Mouse (Mus musculus): ENCODE results near the gene Iqgap3. TPM values are rescaled to one million over a fixed set of nuclear protein-coding genes. Genes with fewer than 3 reads are reported as not detected.
A peak's percentile ranks its signal among the peaks of the same experiment; 100 is the strongest.

Iqgap3 gene
- polyA plus RNA-seq, 1 experiment from 2014 or later = 20.9 TPM

DNA sequence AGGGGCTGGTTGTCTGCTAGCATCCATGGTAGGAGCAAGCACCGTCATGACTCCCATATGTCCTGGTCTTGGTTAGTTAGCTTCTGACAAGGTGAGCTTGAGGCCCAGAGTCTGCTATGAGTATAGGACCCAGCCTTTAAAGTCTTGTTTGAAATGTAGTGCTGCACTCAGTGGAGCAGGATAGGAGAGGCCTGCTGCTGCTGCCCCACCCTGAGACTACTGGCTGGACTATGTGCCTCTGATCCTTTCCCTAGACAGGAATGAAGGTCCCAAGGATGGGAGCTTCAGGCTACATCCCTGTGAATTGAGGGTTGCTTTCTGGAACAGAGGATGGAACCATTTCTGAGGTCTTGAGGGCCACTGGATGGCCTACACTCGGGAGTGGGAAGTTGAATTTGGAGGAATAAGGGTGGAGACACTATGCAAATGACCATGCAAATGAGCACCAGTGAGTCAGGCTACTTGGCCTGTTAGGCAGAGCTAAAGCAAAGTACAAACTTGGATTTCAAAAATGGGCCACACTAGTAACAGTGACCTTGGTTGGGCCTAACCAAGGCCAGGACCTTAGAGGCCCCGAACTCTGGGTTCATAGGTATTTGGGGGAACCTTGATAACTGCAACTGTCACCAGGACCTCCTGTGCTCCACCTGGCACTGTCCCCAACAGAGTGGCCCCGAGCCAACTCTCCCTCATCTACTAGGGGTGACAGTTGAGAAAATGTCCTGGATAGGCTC is 67.2 kb downstream of the Iqgap3 start:
- H3K4me1 ChIP-seq (ENCODE audit: control insufficient read depth, insufficient read depth, low read length) = peaks cover 61% of the 10 kb centered on the region
- no peak overlapping the region for H3K4me2 ChIP-seq (replicated peaks; ENCODE audit: low read depth, low read length)
- WGBS = 55% methylated on average over 4 of the region's 4 CpGs
- H3K27ac ChIP-seq (ENCODE audit: low read depth, low read length) = peak overlapping the region; percentile 44; the same call in 1 of the 2 replicates
- H3K4me3 ChIP-seq (ENCODE audit: low read length) = no peak overlapping the region
- peak overlapping the region; percentile 40; the same call in 1 of the 2 replicates for H3K9ac ChIP-seq (ENCODE audit: low read depth, low read length)
- no peaks in the 10 kb centered on the region for H3K9me3 ChIP-seq (ENCODE audit: control insufficient read depth, low read length)
- no peaks in the 10 kb centered on the region for H3K36me3 ChIP-seq (ENCODE audit: control insufficient read depth, insufficient read depth, low read length)
- no peaks in the 10 kb centered on the region for H3K27me3 ChIP-seq (ENCODE audit: control insufficient read depth, insufficient read depth, low read length)
- no peak for ATAC-seq (ENCODE audit: low FRiP score, low TSS enrichment)

DNA sequence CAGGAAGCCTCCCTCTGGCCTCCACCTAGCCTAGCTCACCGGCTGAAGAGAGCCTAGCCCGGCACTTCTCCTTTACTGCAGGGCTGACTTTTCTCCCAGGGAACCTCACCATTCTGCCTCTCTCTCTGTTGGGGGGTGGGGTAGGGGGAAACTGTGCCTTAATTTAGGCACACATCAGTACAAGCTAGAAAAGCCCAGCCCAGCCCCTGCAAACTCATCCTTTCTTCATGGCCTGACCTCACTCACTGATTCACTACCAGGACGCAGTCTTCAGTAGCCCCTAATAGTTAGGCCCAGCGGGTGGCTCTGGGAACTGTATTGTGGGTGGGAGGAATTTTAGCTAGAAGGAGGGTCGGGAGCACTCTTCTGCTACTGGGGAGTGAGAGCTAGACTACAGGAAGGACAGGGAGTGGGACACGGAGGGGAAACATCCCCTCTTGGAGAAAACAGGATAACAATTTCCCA is 67.8 kb downstream of the Iqgap3 start:
- peak overlapping the region; percentile 44; the same call in 1 of the 2 replicates for H3K27ac ChIP-seq (ENCODE audit: low read depth, low read length)
- H3K9ac ChIP-seq (ENCODE audit: low read depth, low read length) = peak overlapping the region; percentile 40; the same call in 1 of the 2 replicates
- H3K9me3 ChIP-seq (ENCODE audit: control insufficient read depth, low read length) = no peaks in the 10 kb centered on the region
- peak overlapping the region; percentile 22 for H3K4me2 ChIP-seq (replicated peaks; ENCODE audit: low read depth, low read length)
- peaks cover 55% of the 10 kb centered on the region for H3K4me1 ChIP-seq (ENCODE audit: control insufficient read depth, insufficient read depth, low read length)
- no peak overlapping the region for H3K4me3 ChIP-seq (ENCODE audit: low read length)
- no peak for ATAC-seq (ENCODE audit: low FRiP score, low TSS enrichment)
- H3K27me3 ChIP-seq (ENCODE audit: control insufficient read depth, insufficient read depth, low read length) = no peaks in the 10 kb centered on the region
- H3K36me3 ChIP-seq (ENCODE audit: control insufficient read depth, insufficient read depth, low read length) = no peaks in the 10 kb centered on the region
- 22% methylated on average over 6 of the region's 6 CpGs for WGBS

DNA sequence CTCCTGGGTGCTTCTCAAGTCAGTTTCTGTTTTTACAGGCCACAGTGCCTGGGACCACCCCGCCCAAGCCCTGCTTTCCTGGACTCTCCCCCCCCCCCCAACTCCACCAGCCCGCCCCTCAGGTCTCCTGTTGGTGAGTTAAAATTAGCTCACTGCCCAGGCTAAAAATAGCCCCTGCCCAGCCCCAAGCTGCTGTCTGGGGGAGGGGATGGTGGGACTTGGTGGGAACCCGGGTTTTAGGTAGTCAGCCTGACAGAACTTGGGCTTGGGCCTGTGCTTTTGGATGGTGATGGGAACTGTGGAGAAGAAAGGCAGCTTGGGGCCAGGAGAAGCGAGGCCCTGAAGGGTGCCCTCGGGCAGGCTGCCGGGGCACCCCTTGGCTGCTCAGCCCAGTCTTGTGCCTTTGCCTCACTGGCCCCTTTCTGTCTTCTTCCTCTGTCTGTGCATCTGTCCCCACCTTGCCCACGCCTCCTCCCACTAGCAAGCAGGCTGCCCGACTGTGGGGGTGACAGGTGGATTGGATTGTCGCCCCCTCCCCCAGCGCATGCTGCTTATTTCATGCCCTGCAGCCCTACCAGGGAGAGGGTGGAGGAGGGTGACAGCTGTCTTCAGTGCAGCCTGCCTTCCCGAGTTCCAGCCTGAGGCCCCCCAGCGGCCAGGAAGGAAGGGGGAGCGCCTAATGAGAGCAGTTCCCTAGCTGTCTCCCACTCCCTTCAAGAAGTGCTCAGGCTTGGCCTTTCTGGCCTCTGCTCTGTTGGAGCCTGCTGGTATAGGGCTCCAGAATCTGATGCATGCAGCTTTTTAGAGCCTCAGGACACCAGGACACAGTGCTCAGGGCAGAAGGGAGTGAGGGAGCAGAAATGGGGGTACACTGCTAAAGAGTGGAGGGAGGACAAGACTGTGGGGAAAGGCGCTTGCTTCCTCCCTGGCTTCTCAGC is 68.6 kb downstream of the Iqgap3 start:
- Histone ChIP-seq H3K4me1 (ENCODE audit: control insufficient read depth, insufficient read depth, low read length) (peaks cover 47% of the 10 kb centered on the region), H3K27ac (ENCODE audit: low read depth, low read length) (peak overlapping the region; percentile 62), H3K9me3 (ENCODE audit: control insufficient read depth, low read length) (no peaks in the 10 kb centered on the region), H3K36me3 (ENCODE audit: control insufficient read depth, insufficient read depth, low read length) (no peaks in the 10 kb centered on the region), H3K4me3 (ENCODE audit: low read length) (no peak overlapping the region), H3K27me3 (ENCODE audit: control insufficient read depth, insufficient read depth, low read length) (no peaks in the 10 kb centered on the region), H3K4me2 (replicated peaks; ENCODE audit: low read depth, low read length) (peak overlapping the region; percentile 22), H3K9ac (ENCODE audit: low read depth, low read length) (peak overlapping the region; percentile 40)
- 20% methylated on average over 14 of the region's 14 CpGs for WGBS
- ATAC-seq (ENCODE audit: low FRiP score, low TSS enrichment) = peak; percentile 28; the same call in 1 of the 2 replicates

DNA sequence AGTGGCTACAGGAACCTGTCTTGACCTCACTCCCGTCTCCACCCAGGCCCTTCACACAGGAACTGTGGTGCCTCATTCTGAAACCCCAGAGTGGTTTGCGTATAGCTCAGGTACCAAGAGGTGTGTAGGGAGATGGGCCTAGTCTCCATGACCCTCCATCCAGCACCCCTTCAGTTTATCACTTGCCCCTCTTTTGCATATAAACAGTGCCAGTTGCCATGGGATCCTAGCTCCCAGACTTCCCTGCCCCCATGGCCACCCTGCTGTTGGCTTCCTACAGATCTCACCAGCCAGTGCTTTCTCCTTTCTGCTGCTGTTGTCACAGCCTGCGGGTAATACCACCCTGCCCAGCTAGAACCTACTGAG is 69.2 kb downstream of the Iqgap3 start:
- H3K27me3 ChIP-seq (ENCODE audit: control insufficient read depth, insufficient read depth, low read length) = no peaks in the 10 kb centered on the region
- H3K27ac ChIP-seq (ENCODE audit: low read depth, low read length) = peak overlapping the region; percentile 62
- H3K4me3 ChIP-seq (ENCODE audit: low read length) = no peak overlapping the region
- H3K36me3 ChIP-seq (ENCODE audit: control insufficient read depth, insufficient read depth, low read length) = peaks cover 4% of the 10 kb centered on the region; the same call in 1 of the 2 replicates
- H3K9me3 ChIP-seq (ENCODE audit: control insufficient read depth, low read length) = no peaks in the 10 kb centered on the region
- peaks cover 41% of the 10 kb centered on the region for H3K4me1 ChIP-seq (ENCODE audit: control insufficient read depth, insufficient read depth, low read length)
- 64% methylated on average over 3 of the region's 3 CpGs for WGBS
- H3K9ac ChIP-seq (ENCODE audit: low read depth, low read length) = 0 out of 2 replicates have a peak overlapping the region, but pooled peaks have one; percentile 40
- H3K4me2 ChIP-seq (replicated peaks; ENCODE audit: low read depth, low read length) = no peak overlapping the region
- no peak for ATAC-seq (ENCODE audit: low FRiP score, low TSS enrichment)

DNA sequence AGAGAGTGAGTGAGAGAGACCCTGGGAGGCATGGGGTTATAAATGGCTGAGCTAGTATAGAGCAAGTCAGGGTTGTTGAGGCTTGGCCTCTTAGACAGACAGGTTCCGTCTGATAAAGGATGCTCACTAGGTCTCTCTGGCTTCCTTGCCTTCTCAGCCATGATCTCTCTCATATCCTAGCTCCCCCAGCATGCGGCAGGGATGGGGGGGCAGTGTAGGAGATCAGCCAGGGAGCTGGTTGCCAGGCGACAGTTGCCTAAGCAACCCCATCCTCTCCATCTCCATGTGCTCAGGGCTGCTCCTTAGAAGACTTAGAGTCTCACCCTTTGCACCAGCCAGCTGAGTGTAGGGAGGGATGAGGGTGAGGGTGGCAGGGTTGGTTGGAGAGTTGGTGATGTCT is 70.3 kb downstream of the Iqgap3 start:
- Histone ChIP-seq H3K4me3 (ENCODE audit: low read length) (no peak overlapping the region), H3K9me3 (ENCODE audit: control insufficient read depth, low read length) (no peaks in the 10 kb centered on the region), H3K36me3 (ENCODE audit: control insufficient read depth, insufficient read depth, low read length) (peaks cover 15% of the 10 kb centered on the region), H3K27me3 (ENCODE audit: control insufficient read depth, insufficient read depth, low read length) (no peaks in the 10 kb centered on the region), H3K4me1 (ENCODE audit: control insufficient read depth, insufficient read depth, low read length) (peaks cover 32% of the 10 kb centered on the region), H3K9ac (ENCODE audit: low read depth, low read length) (no peak overlapping the region), H3K27ac (ENCODE audit: low read depth, low read length) (no peak overlapping the region), H3K4me2 (replicated peaks; ENCODE audit: low read depth, low read length) (no peak overlapping the region)
- ATAC-seq (ENCODE audit: low FRiP score, low TSS enrichment) = no peak
- WGBS = 81% methylated on average over 3 of the region's 3 CpGs

DNA sequence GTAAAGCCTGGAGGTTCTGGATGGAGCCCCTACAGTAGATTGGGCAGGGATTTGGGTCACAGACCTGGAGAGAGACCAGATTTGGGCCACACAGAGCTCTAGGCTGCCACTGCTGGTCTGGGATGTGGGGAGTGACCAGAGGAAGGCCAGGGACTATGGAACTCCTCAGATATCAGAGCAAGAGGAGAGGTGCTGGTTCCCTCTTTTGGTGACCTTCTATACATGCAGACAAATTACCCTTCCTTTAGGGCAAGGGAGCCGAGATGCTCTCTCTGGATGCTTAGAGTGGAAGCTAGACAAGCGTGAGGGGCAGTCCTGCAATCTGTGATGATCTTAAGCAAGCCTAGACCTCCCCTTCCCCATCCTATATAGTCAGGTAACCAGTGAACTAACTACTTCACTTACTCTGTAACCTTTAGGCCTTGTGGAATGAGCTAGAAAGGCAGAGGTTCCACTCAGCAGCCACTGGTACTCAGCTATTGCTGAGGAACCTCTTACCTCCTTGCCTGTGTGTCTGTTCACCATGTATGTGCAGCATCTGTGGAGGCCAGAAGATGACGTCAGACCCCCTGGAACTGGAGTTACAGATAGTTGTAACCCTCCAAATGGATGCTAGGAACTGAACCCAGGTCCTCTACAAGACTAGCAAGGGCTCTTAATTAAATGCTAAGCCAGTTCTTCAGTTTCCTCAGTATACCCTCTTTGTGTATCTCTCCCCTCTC is 71.7 kb downstream of the Iqgap3 start:
- Histone ChIP-seq H3K27ac (ENCODE audit: low read depth, low read length) (no peak overlapping the region), H3K9ac (ENCODE audit: low read depth, low read length) (no peak overlapping the region), H3K36me3 (ENCODE audit: control insufficient read depth, insufficient read depth, low read length) (peaks cover 22% of the 10 kb centered on the region), H3K27me3 (ENCODE audit: control insufficient read depth, insufficient read depth, low read length) (no peaks in the 10 kb centered on the region), H3K9me3 (ENCODE audit: control insufficient read depth, low read length) (no peaks in the 10 kb centered on the region), H3K4me3 (ENCODE audit: low read length) (no peak overlapping the region), H3K4me1 (ENCODE audit: control insufficient read depth, insufficient read depth, low read length) (peaks cover 38% of the 10 kb centered on the region), H3K4me2 (replicated peaks; ENCODE audit: low read depth, low read length) (no peak overlapping the region)
- ATAC-seq (ENCODE audit: low FRiP score, low TSS enrichment) = no peak
- 80% methylated on average over 3 of the region's 3 CpGs for WGBS

DNA sequence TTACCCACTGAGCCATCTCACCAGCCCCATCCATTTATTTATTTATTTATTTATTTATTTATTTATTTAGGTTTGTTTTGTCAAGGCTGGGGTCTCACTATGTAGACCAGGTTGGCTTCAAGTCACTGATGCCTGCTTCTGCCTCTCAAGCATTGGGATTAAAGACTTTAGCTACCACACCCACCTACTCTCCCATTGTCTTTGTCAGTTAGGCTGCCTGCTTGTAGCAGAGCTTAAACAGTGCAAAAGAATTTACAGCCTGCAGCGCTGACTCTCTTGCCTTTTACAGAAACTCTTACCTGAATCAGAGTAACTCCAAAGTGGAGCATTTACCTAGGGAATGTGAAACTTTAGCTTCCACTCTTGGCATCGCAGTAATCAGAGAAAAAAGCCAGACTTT is 72.5 kb downstream of the Iqgap3 start:
- Histone ChIP-seq H3K9me3 (ENCODE audit: control insufficient read depth, low read length) (no peaks in the 10 kb centered on the region), H3K36me3 (ENCODE audit: control insufficient read depth, insufficient read depth, low read length) (peaks cover 30% of the 10 kb centered on the region), H3K27ac (ENCODE audit: low read depth, low read length) (no peak overlapping the region), H3K9ac (ENCODE audit: low read depth, low read length) (no peak overlapping the region), H3K4me1 (ENCODE audit: control insufficient read depth, insufficient read depth, low read length) (peaks cover 31% of the 10 kb centered on the region), H3K4me3 (ENCODE audit: low read length) (no peak overlapping the region), H3K4me2 (replicated peaks; ENCODE audit: low read depth, low read length) (no peak overlapping the region), H3K27me3 (ENCODE audit: control insufficient read depth, insufficient read depth, low read length) (no peaks in the 10 kb centered on the region)
- WGBS = 66% methylated on average over 2 of the region's 2 CpGs
- ATAC-seq (ENCODE audit: low FRiP score, low TSS enrichment) = no peak

- H3K4me1 ChIP-seq (ENCODE audit: control insufficient read depth, insufficient read depth, low read length) = peaks cover 6% of the 10 kb centered on the region; the same call in 1 of the 2 replicates
- H3K27ac ChIP-seq (ENCODE audit: low read depth, low read length) = no peak overlapping the region
- H3K4me3 ChIP-seq (ENCODE audit: low read length) = no peak overlapping the region
- H3K27me3 ChIP-seq (ENCODE audit: control insufficient read depth, insufficient read depth, low read length) = no peaks in the 10 kb centered on the region
- no peaks in the 10 kb centered on the region for H3K9me3 ChIP-seq (ENCODE audit: control insufficient read depth, low read length)
- no peak overlapping the region for H3K4me2 ChIP-seq (replicated peaks; ENCODE audit: low read depth, low read length)
- peaks cover 55% of the 10 kb centered on the region for H3K36me3 ChIP-seq (ENCODE audit: control insufficient read depth, insufficient read depth, low read length)
- ATAC-seq (ENCODE audit: low FRiP score, low TSS enrichment) = no peak
- no peak overlapping the region for H3K9ac ChIP-seq (ENCODE audit: low read depth, low read length)
Observed at GRCm38 (mm10) chr3:88156817-88157216, 75.0 kb downstream of the Iqgap3 start.

Data from kidney, embryonic 14.5 days (tissue).